Mouse (Mus musculus) forebrain, embryonic 10.5 days (tissue): Measurements from ENCODE around the gene Nbl1. TPM values are rescaled to one million over a fixed set of nuclear protein-coding genes. Genes with fewer than 3 reads are reported as not detected.
A peak's percentile ranks its signal among the peaks of the same experiment; 100 is the strongest.

Experiments
- DNase-seq: peaks from one replicate; pipeline ENCODE4 v3.0.0-alpha.2; 2017; ENCODE audit warnings: low spot score; ENCODE audit errors: extremely low spot score
- H3K27ac ChIP-seq: fragments of 300-500 bp; sonication (generic); 2 replicates; pipeline ENCODE4 v1.5.1; 2016; ENCODE audit warnings: mild to moderate bottlenecking
- H3K27me3 ChIP-seq: fragments of 300-500 bp; sonication (generic); 2 replicates; pipeline ENCODE4 v1.6.1; 2016; ENCODE audit warnings: mild to moderate bottlenecking; ENCODE audit not compliant: poor library complexity, severe bottlenecking
- H3K36me3 ChIP-seq: fragments of 300-500 bp; sonication (generic); replicated peaks from 2 replicates; pipeline ENCODE4 v1.6.1; 2016; ENCODE audit warnings: mild to moderate bottlenecking, moderate library complexity
- H3K4me1 ChIP-seq: fragments of 300-500 bp; sonication (generic); 2 replicates; pipeline ENCODE4 v1.6.1; 2016
- H3K4me3 ChIP-seq: fragments of 300-500 bp; sonication (generic); 2 replicates; pipeline ENCODE4 v1.5.1; 2016; ENCODE audit warnings: mild to moderate bottlenecking, moderate library complexity
- H3K9me3 ChIP-seq: fragments of 300-500 bp; sonication (generic); 2 replicates; pipeline ENCODE4 v1.6.1; 2016; ENCODE audit warnings: mild to moderate bottlenecking, moderate library complexity
- WGBS: fragments of 180-500 bp; shearing (Covaris S2); methylation state at CpG from one replicate; pipeline ENCODE4 v1.1.7; 2016; 5-methylcytosine and 5-hydroxymethylcytosine counted together
- polyA plus RNA-seq: library from polyadenylated mRNA; unstranded; fragments of >200 nt; fragmentation: Nextera tagmentation; extraction: Ambion mirVana; gene quantifications from 2 replicates; pipeline ENCODE4 v1.2.1, GENCODE M21; 2016

Gene Nbl1
- polyA plus RNA-seq, 1 experiment from 2014 or later: 19.6 TPM

DNA sequence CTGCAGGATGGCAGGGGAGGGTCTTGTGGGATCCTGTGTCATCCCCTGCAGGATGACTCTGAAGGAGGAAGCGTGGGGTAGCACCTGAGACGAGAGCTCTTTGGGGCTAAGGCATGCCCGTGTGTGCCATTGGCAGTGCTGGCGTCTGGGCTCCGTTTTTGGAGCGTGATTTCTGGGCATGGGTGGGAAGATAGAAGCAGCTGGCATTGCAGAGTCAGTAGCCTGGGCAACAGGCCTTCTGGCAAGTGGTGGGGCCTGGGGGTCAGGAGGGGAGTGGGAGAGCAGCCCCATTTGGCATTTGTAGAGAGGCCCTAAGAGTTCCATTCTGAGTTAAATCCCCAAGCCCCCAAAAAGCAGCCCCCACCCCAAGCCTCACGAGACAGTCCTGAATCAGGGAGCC is 40.0 kb downstream of the Nbl1 start:
- no peak overlapping the region for H3K27ac ChIP-seq
- no peak overlapping the region for H3K4me3 ChIP-seq
- H3K36me3 ChIP-seq: no peaks in the 10 kb centered on the region
- H3K4me1 ChIP-seq: peaks cover 23% of the 10 kb centered on the region
- WGBS: 84% methylated on average over 7 of the region's 7 CpGs
- peaks cover 33% of the 10 kb centered on the region for H3K27me3 ChIP-seq
- DNase-seq: no peak
- no peaks in the 10 kb centered on the region for H3K9me3 ChIP-seq

- Histone ChIP-seq H3K36me3 (no peaks in the 10 kb centered on the region), H3K4me1 (0 out of 2 replicates have a peak, but pooled peaks cover 5% of the 10 kb centered on the region), H3K9me3 (peaks cover 4% of the 10 kb centered on the region; the same call in 1 of the 2 replicates), H3K27ac (no peak overlapping the region), H3K27me3 (peaks cover 17% of the 10 kb centered on the region), H3K4me3 (no peak overlapping the region)
- DNase-seq: no peak
- 85% methylated on average over 6 of the region's 6 CpGs for WGBS
These were observed 44.3 kb downstream of the Nbl1 start for GRCm38 (mm10) chr4:139048518-139048917.

- peaks cover 4% of the 10 kb centered on the region; the same call in 1 of the 2 replicates for H3K9me3 ChIP-seq
- peaks cover 10% of the 10 kb centered on the region for H3K4me1 ChIP-seq
- no peaks in the 10 kb centered on the region for H3K36me3 ChIP-seq
- H3K4me3 ChIP-seq: no peak overlapping the region
- 0 out of 2 replicates have a peak, but pooled peaks cover 5% of the 10 kb centered on the region for H3K27me3 ChIP-seq
- DNase-seq: no peak
- H3K27ac ChIP-seq: no peak overlapping the region
- 83% methylated on average over 5 of the region's 5 CpGs for WGBS
These were observed 46.4 kb downstream of the Nbl1 start for GRCm38 (mm10) chr4:139046354-139046753.

- 92% methylated on average over 5 of the region's 5 CpGs for whole genome bisulfite sequencing
- Histone ChIP-seq H3K27ac (no peak overlapping the region), H3K36me3 (no peaks in the 10 kb centered on the region)
These were observed 48.2 kb downstream of the Nbl1 start for GRCm38 (mm10) chr4:139044566-139044965.

GRCm38 (mm10) chr4:139043600-139043999 is 49.2 kb downstream of the Nbl1 start:
- H3K4me3 ChIP-seq: no peak overlapping the region
- H3K9me3 ChIP-seq: peaks cover 4% of the 10 kb centered on the region; the same call in 1 of the 2 replicates
- H3K27ac ChIP-seq: no peak overlapping the region
- H3K36me3 ChIP-seq: no peaks in the 10 kb centered on the region
- WGBS: 90% methylated on average over 2 of the region's 2 CpGs
- H3K4me1 ChIP-seq: peaks cover 37% of the 10 kb centered on the region
- DNase-seq: no peak
- H3K27me3 ChIP-seq: peaks cover 31% of the 10 kb centered on the region

More at GRCm38 (mm10) chr4:139044566-139044965, 48.2 kb downstream of the Nbl1 start:
- Histone ChIP-seq H3K4me3 (no peak overlapping the region), H3K9me3 (peaks cover 4% of the 10 kb centered on the region; the same call in 1 of the 2 replicates), H3K27me3 (peaks cover 22% of the 10 kb centered on the region), H3K4me1 (peaks cover 28% of the 10 kb centered on the region)
- no peak for DNase-seq

- Histone ChIP-seq H3K9me3 (peaks cover 4% of the 10 kb centered on the region; the same call in 1 of the 2 replicates), H3K4me1 (peaks cover 47% of the 10 kb centered on the region), H3K27ac (no peak overlapping the region), H3K36me3 (no peaks in the 10 kb centered on the region), H3K4me3 (no peak overlapping the region), H3K27me3 (peaks cover 32% of the 10 kb centered on the region)
- no peak for DNase-seq
- WGBS: 74% methylated on average over 5 of the region's 5 CpGs
These were observed 50.2 kb downstream of the Nbl1 start for GRCm38 (mm10) chr4:139042611-139043010.

GRCm38 (mm10) chr4:139040084-139040839 is 52.5 kb downstream of the Nbl1 start:
- H3K27ac ChIP-seq: peak overlapping the region; percentile 79
- peak; percentile 39 for DNase-seq

GRCm38 (mm10) chr4:139037795-139038607 is 54.8 kb downstream of the Nbl1 start:
- H3K9me3 ChIP-seq: peaks cover 7% of the 10 kb centered on the region; the same call in 1 of the 2 replicates
- no peaks in the 10 kb centered on the region for H3K36me3 ChIP-seq
- 77% methylated on average over 17 of the region's 17 CpGs for WGBS
- no peak overlapping the region for H3K4me3 ChIP-seq
- peaks cover 32% of the 10 kb centered on the region for H3K27me3 ChIP-seq
- DNase-seq: no peak
- 0 out of 2 replicates have a peak overlapping the region, but pooled peaks have one; percentile 9 for H3K27ac ChIP-seq
- H3K4me1 ChIP-seq: peaks cover 50% of the 10 kb centered on the region

More at GRCm38 (mm10) chr4:139040084-139040839, 52.5 kb downstream of the Nbl1 start:
- Histone ChIP-seq H3K4me3 (peak overlapping the region; percentile 29), H3K9me3 (peaks cover 11% of the 10 kb centered on the region; the same call in 1 of the 2 replicates), H3K4me1 (peaks cover 49% of the 10 kb centered on the region), H3K36me3 (no peaks in the 10 kb centered on the region), H3K27me3 (peaks cover 32% of the 10 kb centered on the region)
- under 1% methylated on average over 10 of the region's 10 CpGs for WGBS

DNA sequence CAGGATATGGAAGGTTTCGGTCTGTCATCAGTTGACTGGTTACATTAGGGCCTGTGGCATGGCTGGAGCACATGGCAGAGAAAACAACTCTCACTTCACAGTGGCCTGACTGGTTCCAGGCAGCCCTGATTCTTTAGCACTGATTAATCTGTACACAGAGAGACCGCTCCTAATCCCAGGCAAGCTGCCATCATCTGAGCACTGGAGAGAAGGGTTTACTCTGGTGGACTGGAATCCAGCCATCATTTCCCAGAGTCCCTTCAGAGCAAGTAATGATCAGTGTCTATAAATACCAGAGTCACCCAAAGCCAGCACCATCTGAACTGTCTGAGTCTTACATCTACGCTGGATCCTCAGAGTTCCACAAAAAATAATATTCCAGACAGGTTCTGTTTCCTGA is 57.0 kb downstream of the Nbl1 start:
- Histone ChIP-seq H3K27ac (no peak overlapping the region), H3K36me3 (no peaks in the 10 kb centered on the region), H3K4me1 (peaks cover 47% of the 10 kb centered on the region), H3K9me3 (peaks cover 7% of the 10 kb centered on the region; the same call in 1 of the 2 replicates), H3K4me3 (no peak overlapping the region), H3K27me3 (peaks cover 22% of the 10 kb centered on the region)
- DNase-seq: no peak
- WGBS: 96% methylated on average over 3 of the region's 3 CpGs

DNA sequence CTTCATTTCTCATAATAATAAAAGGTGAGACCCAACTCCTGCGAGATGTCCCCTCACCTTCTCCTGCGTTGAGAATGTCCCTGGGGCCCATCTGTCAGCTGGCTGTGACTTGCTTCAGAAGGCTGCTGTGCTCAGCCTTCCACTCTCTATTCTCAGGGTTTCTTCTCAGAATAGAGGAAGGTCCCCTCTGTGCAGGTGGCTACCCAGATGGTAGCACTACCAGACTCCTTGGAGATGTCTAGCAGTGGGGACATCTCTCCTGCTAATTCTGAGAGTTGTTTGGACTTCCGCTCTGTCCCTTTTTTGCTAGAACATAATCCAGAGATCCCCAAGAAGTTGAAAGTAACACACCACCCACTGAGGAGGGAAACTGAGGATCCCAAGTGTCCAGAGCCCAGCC is 57.9 kb downstream of the Nbl1 start:
- 93% methylated on average over 3 of the region's 3 CpGs for WGBS
- Histone ChIP-seq H3K27ac (no peak overlapping the region), H3K9me3 (peaks cover 7% of the 10 kb centered on the region; the same call in 1 of the 2 replicates), H3K4me3 (no peak overlapping the region), H3K27me3 (peaks cover 14% of the 10 kb centered on the region), H3K4me1 (peaks cover 38% of the 10 kb centered on the region), H3K36me3 (no peaks in the 10 kb centered on the region)
- no peak for DNase-seq

GRCm38 (mm10) chr4:139034540-139034939 is 58.3 kb downstream of the Nbl1 start:
- no peak overlapping the region for H3K27ac ChIP-seq
- peaks cover 10% of the 10 kb centered on the region for H3K27me3 ChIP-seq
- 54% methylated on average over 4 of the region's 4 CpGs for WGBS
- peaks cover 34% of the 10 kb centered on the region for H3K4me1 ChIP-seq
- H3K9me3 ChIP-seq: peaks cover 7% of the 10 kb centered on the region; the same call in 1 of the 2 replicates
- H3K4me3 ChIP-seq: no peak overlapping the region
- H3K36me3 ChIP-seq: no peaks in the 10 kb centered on the region
- no peak for DNase-seq

DNA sequence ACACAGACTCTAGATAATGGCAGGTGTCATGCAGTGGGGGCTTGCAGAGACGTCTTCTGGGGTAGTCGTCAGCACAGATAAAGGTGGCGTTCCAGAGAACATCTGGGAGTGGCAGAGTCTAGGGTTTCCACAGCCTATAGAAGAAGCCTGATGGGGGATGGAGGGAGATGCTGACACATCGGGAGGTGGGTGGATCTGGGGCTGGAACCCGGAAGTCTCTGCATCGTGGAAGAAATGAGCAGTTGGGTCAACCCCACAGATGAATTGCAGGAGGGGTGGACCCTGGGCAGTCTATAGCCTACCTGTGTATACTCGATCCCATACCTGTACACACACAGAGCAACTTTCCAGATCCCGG is 58.8 kb downstream of the Nbl1 start:
- H3K4me1 ChIP-seq: peaks cover 29% of the 10 kb centered on the region
- peaks cover 7% of the 10 kb centered on the region; the same call in 1 of the 2 replicates for H3K9me3 ChIP-seq
- peaks cover 4% of the 10 kb centered on the region; the same call in 1 of the 2 replicates for H3K27me3 ChIP-seq
- DNase-seq: no peak
- no peaks in the 10 kb centered on the region for H3K36me3 ChIP-seq
- H3K27ac ChIP-seq: no peak overlapping the region
- 88% methylated on average over 8 of the region's 8 CpGs for WGBS
- no peak overlapping the region for H3K4me3 ChIP-seq
